Mouse (Mus musculus) kidney, adult 8-10 months (tissue): ENCODE results near the gene Sgpl1.
"Not testable (repeated sequence)": the region's sequence is repeated elsewhere in the genome, so short reads cannot be mapped to it uniquely, and the experiment has no call there.

Source experiments
- DNase-seq, 2 experiments: peaks; one replicate each; pipeline ENCODE4 v3.0.0; 2022

The Sgpl1 gene

GRCm38 (mm10) chr10:61152131-61152530 lies 4.6 kb upstream of the Sgpl1 start:
- no peak for DNase-seq

DNA sequence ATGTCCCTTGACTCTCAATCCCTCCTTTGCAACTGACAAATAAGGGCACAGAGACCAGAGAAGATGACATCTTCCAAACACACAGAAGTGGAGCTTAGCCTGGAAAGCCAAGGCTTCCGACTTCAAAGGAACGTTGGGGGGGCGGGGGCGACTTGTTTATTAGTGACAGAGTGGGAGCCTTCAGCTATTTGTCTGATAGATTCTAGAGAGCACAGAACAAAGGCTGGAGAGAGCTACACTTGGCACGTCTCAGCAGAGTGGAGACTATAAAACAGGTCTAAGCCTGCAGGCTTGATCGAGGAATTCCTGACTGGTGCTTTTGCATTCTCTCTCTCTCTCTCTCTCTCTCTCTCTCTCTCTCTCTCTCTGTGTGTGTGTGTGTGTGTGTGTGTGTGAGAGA lies 3.1 kb upstream of the Sgpl1 start:
- no peak for DNase-seq

DNA sequence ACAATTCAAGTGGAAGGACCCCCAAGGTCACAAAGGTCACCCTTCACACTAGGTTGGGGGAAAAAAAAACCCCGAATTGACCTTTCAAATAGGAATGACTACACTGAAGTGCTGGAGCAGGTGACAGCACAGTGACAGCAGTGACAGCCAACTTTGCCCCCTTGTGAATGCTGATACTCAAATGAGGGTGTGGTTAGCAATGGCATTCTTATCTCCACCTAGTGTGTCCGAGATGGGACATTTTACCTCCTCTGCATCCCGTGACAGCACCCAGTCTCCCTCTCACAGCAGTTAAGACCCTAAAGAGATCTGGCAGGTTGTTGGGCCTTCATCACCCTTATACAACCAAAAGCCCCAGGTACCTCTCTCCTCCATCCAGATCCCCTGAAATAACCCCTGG lies 2.0 kb upstream of the Sgpl1 start:
- DNase-seq = no peak

- no peak for DNase-seq
Measured at GRCm38 (mm10) chr10:61146807-61147156, 721 bp downstream of the Sgpl1 start.

GRCm38 (mm10) chr10:61146119-61146806 lies 1.2 kb downstream of the Sgpl1 start:
- peak; percentile 20 to 39 for DNase-seq

GRCm38 (mm10) chr10:61145766-61146118 lies 1.8 kb downstream of the Sgpl1 start:
- no peak for DNase-seq

GRCm38 (mm10) chr10:61143343-61143742 lies 4.2 kb downstream of the Sgpl1 start:
- DNase-seq = no peak

- DNase-seq = no peak
Measured at GRCm38 (mm10) chr10:61137567-61137966, 9.9 kb downstream of the Sgpl1 start.

GRCm38 (mm10) chr10:61135226-61135839 lies 12.2 kb downstream of the Sgpl1 start:
- no peak for DNase-seq

DNA sequence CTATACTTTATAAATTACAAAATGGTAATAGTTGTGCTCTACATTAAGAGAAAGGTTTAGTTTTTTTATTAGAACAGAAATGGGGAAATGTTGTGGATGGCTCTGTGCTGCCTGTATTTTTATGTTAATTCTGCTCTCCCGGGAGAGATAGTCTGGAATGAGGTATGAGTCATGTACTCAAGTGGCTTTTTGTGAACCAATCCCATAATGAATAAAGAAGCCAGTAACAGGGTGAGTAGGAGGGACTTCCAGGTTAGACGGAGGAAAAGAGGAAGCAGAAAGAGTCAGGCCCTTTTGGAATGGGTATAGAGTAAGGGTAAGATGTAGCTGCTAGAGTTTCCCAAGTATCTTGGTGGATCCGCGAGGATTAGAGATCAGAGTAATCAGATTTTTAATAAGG lies 13.5 kb downstream of the Sgpl1 start:
- no peak for DNase-seq

DNA sequence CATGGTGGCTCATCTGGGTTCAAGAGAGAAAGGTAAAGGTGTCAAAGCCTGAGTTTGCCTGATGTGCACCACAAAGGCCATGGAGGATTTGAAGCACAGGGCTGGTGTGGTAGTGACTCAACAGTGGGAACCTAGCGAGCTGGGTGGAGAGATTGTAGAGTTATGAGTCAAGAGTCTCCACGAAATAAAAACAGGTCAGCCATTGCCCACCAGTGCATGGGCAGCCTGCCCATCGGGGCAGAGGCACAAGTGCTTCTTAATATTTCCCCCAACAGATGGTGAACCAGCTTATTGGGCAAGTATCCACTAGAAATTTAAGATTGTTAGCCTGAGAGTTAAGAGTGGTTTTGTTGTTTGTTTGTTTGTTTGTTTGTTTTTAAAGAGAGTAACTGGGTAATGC lies 16.5 kb downstream of the Sgpl1 start:
- no peak for DNase-seq

DNA sequence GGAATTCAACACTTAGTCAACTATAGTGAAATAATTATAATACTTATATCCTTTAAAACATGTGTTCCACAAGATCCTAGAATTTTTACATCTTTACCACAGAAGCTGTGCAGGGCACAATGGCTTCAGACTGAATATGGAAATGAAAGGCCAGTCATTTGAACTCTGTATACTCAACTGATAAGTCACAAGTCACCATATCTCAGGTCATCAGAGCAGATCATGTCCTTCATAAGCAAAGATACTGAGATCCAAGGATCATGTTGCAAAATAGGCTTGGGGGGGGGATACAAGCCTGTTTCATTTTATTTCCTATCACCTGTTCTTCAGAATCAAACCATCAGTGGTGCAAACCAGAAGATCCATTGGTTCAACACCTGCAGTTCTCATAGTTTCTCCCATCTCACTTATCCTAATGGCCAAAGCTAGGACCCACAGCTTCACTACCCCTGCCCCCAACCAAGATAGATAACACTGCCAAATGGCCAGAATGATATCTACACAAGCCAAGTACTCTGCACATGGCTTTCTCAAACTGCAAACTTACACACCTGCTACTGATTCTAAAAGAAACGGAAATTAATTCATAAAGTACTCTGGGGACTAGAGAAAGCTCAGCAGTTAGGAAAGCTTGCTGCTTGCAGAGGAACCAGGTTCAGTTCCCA lies 18.7 kb downstream of the Sgpl1 start:
- DNase-seq = no peak

GRCm38 (mm10) chr10:61124462-61124861 lies 23.0 kb downstream of the Sgpl1 start:
- DNase-seq = no peak

- DNase-seq = no peak
Measured at GRCm38 (mm10) chr10:61123276-61123913, 24.1 kb downstream of the Sgpl1 start.

- not testable (repeated sequence) for DNase-seq
Measured at GRCm38 (mm10) chr10:61121732-61122131, 25.8 kb downstream of the Sgpl1 start.

DNA sequence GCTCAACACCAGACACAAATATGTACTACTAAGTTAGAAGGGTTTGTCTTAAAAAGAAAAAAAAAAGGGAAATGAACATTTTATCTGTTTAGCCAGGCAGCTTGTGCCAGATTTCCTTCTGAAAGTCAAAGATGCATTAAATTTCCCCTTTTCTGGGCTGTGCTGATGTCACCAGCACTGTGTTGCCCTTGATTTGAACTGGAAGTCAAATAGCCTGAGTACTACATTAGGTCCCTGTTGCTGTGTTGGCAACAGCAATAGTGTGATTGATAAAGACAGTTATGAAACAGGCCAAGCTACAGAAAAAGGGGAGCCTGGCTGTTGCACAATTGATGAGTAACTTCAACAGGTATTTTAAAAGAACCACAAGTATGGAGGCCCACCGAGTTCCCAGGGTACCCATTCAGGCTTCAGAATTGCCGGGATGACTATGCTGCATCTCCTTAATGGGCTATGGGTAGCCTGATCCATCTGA lies 33.2 kb downstream of the Sgpl1 start:
- no peak for DNase-seq

- DNase-seq = no peak
Measured at GRCm38 (mm10) chr10:61103564-61104114, 43.9 kb downstream of the Sgpl1 start.

GRCm38 (mm10) chr10:61091866-61092265 lies 55.6 kb downstream of the Sgpl1 start:
- DNase-seq = no peak

GRCm38 (mm10) chr10:61089170-61090142 lies 58.0 kb downstream of the Sgpl1 start, which contains the start of gene Pcbd1:
Pcbd1 (plus strand) TSS chr10:61089331.
- peak; percentile 94 for DNase-seq

GRCm38 (mm10) chr10:61088468-61088867 lies 59.0 kb downstream of the Sgpl1 start:
- peak; percentile 57 to 62 for DNase-seq

- no peak for DNase-seq
Measured at GRCm38 (mm10) chr10:61086502-61086901, 61.0 kb downstream of the Sgpl1 start.

GRCm38 (mm10) chr10:61085364-61085763 lies 62.1 kb downstream of the Sgpl1 start:
- DNase-seq = peak; percentile 38 to 49
